Mouse (Mus musculus) CH12F3 (cell line): Measurements from ENCODE around the gene Olfr917.

Source experiments
- in situ Hi-C: fragments of 300-500 bp; cut with MboI; formaldehyde crosslinking; loops from 2 replicates; pipeline ENCODE4 v1.14.3; 2020; ENCODE audit warnings: low sequenced_read_pairs

Gene Olfr917

GRCm38 (mm10) chr9:38665742-38666141 is at the start of gene Olfr917:
Gene Olfr917 (minus strand): TSS chr9:38665842.
- in situ Hi-C loops, result no loop called here

GRCm38 (mm10) chr9:38674501-38674900 is 8.9 kb upstream of the Olfr917 start, which contains the start of gene Olfr918:
Gene Olfr918 (minus strand): TSS chr9:38674601.
- in situ Hi-C loops, result no loop called here

- in situ Hi-C loops, result no loop called here
Observed at GRCm38 (mm10) chr9:38672887-38673286, 7.2 kb upstream of the Olfr917 start.

- in situ Hi-C loops, result no loop called here
Observed at GRCm38 (mm10) chr9:38659775-38660174, 5.9 kb downstream of the Olfr917 start, which contains the start of gene Olfr916. Gene Olfr916 (minus strand): TSS chr9:38659875.

- in situ Hi-C loops, result no loop called here
Observed at GRCm38 (mm10) chr9:38632406-38632805, 33.2 kb downstream of the Olfr917 start.
